Mouse (Mus musculus) small intestine, adult 2 months (tissue): ENCODE measurements around the gene Kpnb1.

Source experiments
- CTCF ChIP-seq: fragments of 200-500 bp; IDR thresholded peaks from 2 replicates; pipeline ENCODE4 v1.5.1; 2012; ENCODE audit warnings: low read depth, mild to moderate bottlenecking, control low read depth, inconsistent platforms, low read length, moderate library complexity, mixed read lengths; ENCODE audit not compliant: insufficient replicate concordance, insufficient read length; ENCODE audit errors: extremely low read depth
- POLR2A ChIP-seq: fragments of 200-500 bp; IDR thresholded peaks from 2 replicates; pipeline ENCODE4 v1.6.1; 2012; ENCODE audit warnings: low read depth, mild to moderate bottlenecking, control low read depth, inconsistent platforms, low read length, moderate library complexity

DNA sequence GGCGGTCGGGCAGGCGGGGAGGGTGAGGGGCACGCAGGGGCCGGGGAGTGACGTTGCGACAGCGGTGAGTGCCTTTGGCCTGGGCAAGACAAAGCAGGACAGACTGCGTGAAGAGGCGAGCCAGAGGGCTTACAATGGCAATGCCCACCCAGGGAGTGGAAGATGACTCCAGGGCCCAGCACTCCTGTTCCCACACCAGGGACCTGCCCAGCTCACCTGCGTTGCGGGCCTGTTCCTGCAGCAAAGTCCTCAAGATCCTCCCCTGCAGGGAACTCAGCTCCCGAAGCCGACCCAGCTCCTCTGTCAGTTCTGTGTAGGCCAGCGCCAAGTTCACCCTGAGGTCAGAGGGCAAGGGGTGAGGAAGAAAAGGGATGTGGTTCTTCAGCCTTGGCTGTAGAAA is 48.4 kb downstream of the Kpnb1 start:
- no peak for TF ChIP-seq POLR2A
- TF ChIP-seq CTCF: no peak
